Mouse (Mus musculus) midbrain, embryonic 11.5 days (tissue): ENCODE measurements around the gene Lag3. TPM values are rescaled to one million over a fixed set of nuclear protein-coding genes. Genes with fewer than 3 reads are reported as not detected.

Experiments used
- ATAC-seq: fragments of 200-750 bp; cut with Nextera tagmentation; 2 replicates; pipeline ENCODE4 v1.8.0; 2017; ENCODE audit warnings: moderate TSS enrichment, moderate library complexity; ENCODE audit not compliant: low FRiP score
- DNase-seq: peaks from one replicate; pipeline ENCODE4 v3.0.0; 2015; ENCODE audit warnings: low spot score; ENCODE audit errors: missing footprints
- H3K27ac ChIP-seq: fragments of 300-500 bp; sonication (generic); 2 replicates; pipeline ENCODE4 v1.5.1; 2014; ENCODE audit warnings: low read depth, low read length
- H3K27me3 ChIP-seq: fragments of 300-500 bp; sonication (generic); 2 replicates; pipeline ENCODE4 v1.6.1; 2014; ENCODE audit warnings: mild to moderate bottlenecking, low read length, moderate library complexity, mixed read lengths; ENCODE audit not compliant: control insufficient read depth, insufficient read depth
- H3K36me3 ChIP-seq: fragments of 300-500 bp; sonication (generic); 2 replicates; pipeline ENCODE4 v1.6.1; 2014; ENCODE audit warnings: mild to moderate bottlenecking, low read length, moderate library complexity, mixed read lengths; ENCODE audit not compliant: control insufficient read depth, insufficient read depth
- H3K4me1 ChIP-seq: fragments of 300-500 bp; sonication (generic); 2 replicates; pipeline ENCODE4 v1.6.1; 2014; ENCODE audit warnings: low read length; ENCODE audit not compliant: control insufficient read depth, insufficient read depth
- H3K4me2 ChIP-seq: fragments of 300-500 bp; sonication (generic); 2 replicates; pipeline ENCODE4 v1.6.1; 2014; ENCODE audit warnings: mild to moderate bottlenecking, moderate library complexity
- H3K4me3 ChIP-seq: fragments of 300-500 bp; sonication (generic); 2 replicates; pipeline ENCODE4 v1.5.1; 2014; ENCODE audit warnings: low read depth, low read length
- H3K9ac ChIP-seq: fragments of 300-500 bp; sonication (generic); 2 replicates; pipeline ENCODE4 v1.6.1; 2014; ENCODE audit warnings: low read length
- H3K9me3 ChIP-seq: fragments of 300-500 bp; sonication (generic); 2 replicates; pipeline ENCODE4 v1.6.1; 2016; ENCODE audit warnings: low read length; ENCODE audit not compliant: control insufficient read depth
- WGBS: fragments of 180-500 bp; shearing (Covaris S2); extraction: QIAGEN DNeasy Blood & Tissue Kit; methylation state at CpG from one replicate; pipeline ENCODE4 v1.1.7; 2014; 5-methylcytosine and 5-hydroxymethylcytosine counted together
- polyA plus RNA-seq: library from polyadenylated mRNA; unstranded; fragments of >200 nt; fragmentation: Nextera tagmentation; extraction: Ambion mirVana; gene quantifications from 2 replicates; pipeline ENCODE4 v1.2.1, GENCODE M21; 2014

The Lag3 gene
- polyA plus RNA-seq, 1 experiment from 2014 or later = 2.4 TPM

- WGBS = under 1% methylated on average over 60 of the region's 67 CpGs
- Histone ChIP-seq H3K9ac (peak overlapping the region; percentile 97), H3K4me3 (peak overlapping the region; percentile 96), H3K27me3 (no peaks in the 10 kb centered on the region), H3K36me3 (peaks cover 8% of the 10 kb centered on the region; the same call in 1 of the 2 replicates), H3K4me1 (peaks cover 47% of the 10 kb centered on the region), H3K4me2 (peak overlapping the region; percentile 97), H3K27ac (peak overlapping the region; percentile 99), H3K9me3 (no peaks in the 10 kb centered on the region)
- DNase-seq (peak; percentile 100), ATAC-seq (peak; percentile 49)
Observed at GRCm38 (mm10) chr6:124916695-124917517, 5.4 kb upstream of the Lag3 start.

DNA sequence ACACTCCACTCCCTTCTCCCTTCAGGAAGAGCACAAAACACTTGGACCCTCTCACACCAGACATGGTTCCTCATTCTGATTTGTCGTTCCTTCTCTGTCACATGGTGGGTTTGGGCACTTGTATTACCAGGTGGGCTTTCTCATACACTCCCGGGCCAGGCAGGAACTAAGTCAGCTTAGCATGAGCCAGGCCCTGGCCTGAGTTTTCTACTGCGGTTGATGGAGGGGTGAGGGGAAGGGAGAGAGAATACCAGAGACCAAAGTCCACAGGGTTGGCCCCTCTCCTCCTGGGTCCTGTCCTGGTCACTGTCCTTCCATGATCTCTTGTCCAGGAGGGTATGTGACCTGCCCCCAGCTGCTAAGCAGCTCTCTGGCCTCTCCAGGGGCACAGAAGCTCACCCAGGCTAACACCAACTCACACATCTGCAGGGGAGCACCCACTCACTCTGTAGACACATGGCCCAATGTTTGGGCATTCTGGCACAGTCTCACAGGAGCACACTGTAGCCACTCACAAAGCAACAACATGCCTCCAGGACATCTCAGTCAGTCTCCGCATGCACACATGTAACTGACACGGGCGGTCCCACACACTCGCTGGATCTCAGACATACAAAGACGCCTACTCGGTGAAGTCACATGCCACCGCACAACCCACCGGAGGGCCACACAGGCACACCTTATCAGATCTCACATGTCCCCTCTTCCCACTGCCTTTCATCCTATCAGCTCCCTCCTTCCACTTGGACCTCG, 4.6 kb upstream of the Lag3 start:
- 4% methylated on average over 12 of the region's 12 CpGs for WGBS
- Histone ChIP-seq H3K4me3 (peak overlapping the region; percentile 96), H3K4me1 (peaks cover 49% of the 10 kb centered on the region), H3K4me2 (peak overlapping the region; percentile 97), H3K27ac (peak overlapping the region; percentile 99), H3K27me3 (no peaks in the 10 kb centered on the region), H3K9me3 (no peaks in the 10 kb centered on the region), H3K9ac (peak overlapping the region; percentile 97), H3K36me3 (peaks cover 8% of the 10 kb centered on the region; the same call in 1 of the 2 replicates)
- peak; percentile 92 for DNase-seq
- no peak for ATAC-seq

GRCm38 (mm10) chr6:124915160-124915941, 3.8 kb upstream of the Lag3 start:
- Histone ChIP-seq H3K4me3 (peak overlapping the region; percentile 96), H3K36me3 (peaks cover 8% of the 10 kb centered on the region; the same call in 1 of the 2 replicates), H3K9ac (peak overlapping the region; percentile 97), H3K27ac (peak overlapping the region; percentile 99), H3K9me3 (no peaks in the 10 kb centered on the region), H3K4me1 (peaks cover 45% of the 10 kb centered on the region), H3K4me2 (peak overlapping the region; percentile 97), H3K27me3 (peaks cover 5% of the 10 kb centered on the region; the same call in 1 of the 2 replicates)
- DNase-seq = peak; percentile 93
- WGBS = 4% methylated on average over 22 of the region's 22 CpGs
- no peak for ATAC-seq

DNA sequence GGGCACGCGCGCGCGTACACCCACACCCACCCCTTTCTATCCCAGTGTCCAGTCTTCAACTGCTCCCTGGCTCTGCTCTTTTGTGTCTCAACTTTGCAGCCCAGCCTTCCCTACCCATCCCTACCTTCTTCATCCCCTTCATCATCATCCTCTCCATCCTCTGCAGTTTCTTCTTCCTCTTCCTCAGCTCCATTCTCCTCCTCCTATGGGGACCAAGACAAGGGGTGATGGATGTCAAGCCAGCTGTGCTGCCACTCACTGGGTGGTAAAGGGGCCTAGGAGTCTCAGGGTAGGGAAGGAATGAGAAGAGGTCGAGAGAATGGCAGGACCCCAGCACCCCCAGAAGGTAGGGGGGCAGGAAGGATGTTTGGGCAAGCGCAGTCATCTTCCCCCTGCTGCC, 3.0 kb upstream of the Lag3 start:
- peak; percentile 75 for DNase-seq
- peak overlapping the region; percentile 30; the same call in 1 of the 2 replicates for H3K27ac ChIP-seq
- H3K36me3 ChIP-seq = peaks cover 8% of the 10 kb centered on the region; the same call in 1 of the 2 replicates
- H3K4me2 ChIP-seq = peak overlapping the region; percentile 97
- ATAC-seq = no peak
- peak overlapping the region; percentile 97 for H3K9ac ChIP-seq
- 81% methylated on average over 7 of the region's 7 CpGs for WGBS
- 0 out of 2 replicates have a peak overlapping the region, but pooled peaks have one; percentile 96 for H3K4me3 ChIP-seq
- H3K9me3 ChIP-seq = no peaks in the 10 kb centered on the region
- peaks cover 48% of the 10 kb centered on the region for H3K4me1 ChIP-seq
- peaks cover 14% of the 10 kb centered on the region for H3K27me3 ChIP-seq

- peak; percentile 83 for DNase-seq
- Histone ChIP-seq H3K27ac (peak overlapping the region; percentile 30; the same call in 1 of the 2 replicates), H3K9ac (no peak overlapping the region), H3K4me1 (peaks cover 44% of the 10 kb centered on the region), H3K27me3 (peaks cover 14% of the 10 kb centered on the region), H3K4me3 (no peak overlapping the region), H3K9me3 (no peaks in the 10 kb centered on the region), H3K4me2 (no peak overlapping the region), H3K36me3 (peaks cover 8% of the 10 kb centered on the region; the same call in 1 of the 2 replicates)
- WGBS = 53% methylated on average over 14 of the region's 14 CpGs
- no peak for ATAC-seq
Observed at GRCm38 (mm10) chr6:124913721-124914285, 2.3 kb upstream of the Lag3 start.

DNA sequence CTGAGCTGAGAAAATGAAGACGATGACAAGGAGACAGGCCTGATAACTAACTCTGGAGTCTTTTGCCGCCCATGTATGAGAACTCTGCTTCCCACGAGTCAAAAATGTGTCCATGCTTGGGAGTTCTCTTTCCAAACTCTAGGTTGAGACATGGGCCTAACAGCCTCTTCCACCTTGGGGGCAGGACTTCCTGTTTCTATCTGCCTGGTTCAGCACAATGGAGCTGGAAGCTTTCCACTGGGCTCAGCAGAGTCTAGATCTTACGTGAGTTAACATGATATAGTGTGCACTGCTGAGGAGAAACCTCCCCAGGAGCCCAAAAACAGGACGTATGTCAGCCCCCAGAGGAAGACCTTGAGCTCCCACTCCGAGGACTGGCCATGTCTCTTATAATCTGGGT, 1.7 kb upstream of the Lag3 start:
- Histone ChIP-seq H3K9ac (no peak overlapping the region), H3K4me3 (no peak overlapping the region)
- WGBS = 61% methylated on average over 6 of the region's 6 CpGs

GRCm38 (mm10) chr6:124910032-124910431, 1.5 kb downstream of the Lag3 start:
- Histone ChIP-seq H3K9me3 (no peaks in the 10 kb centered on the region), H3K9ac (peak overlapping the region; percentile 48), H3K27me3 (peaks cover 17% of the 10 kb centered on the region), H3K4me1 (peaks cover 30% of the 10 kb centered on the region), H3K36me3 (peaks cover 8% of the 10 kb centered on the region; the same call in 1 of the 2 replicates), H3K27ac (no peak overlapping the region), H3K4me2 (peak overlapping the region; percentile 34), H3K4me3 (peak overlapping the region; percentile 8; the same call in 1 of the 2 replicates)
- ATAC-seq (peak; percentile 26; the same call in 1 of the 2 replicates), DNase-seq (peak; percentile 85)
- 3% methylated on average over 32 of the region's 32 CpGs for WGBS

More for the DNA sequence above, 1.7 kb upstream of the Lag3 start:
- peak; percentile 84 for DNase-seq
- ATAC-seq = no peak
- Histone ChIP-seq H3K9me3 (no peaks in the 10 kb centered on the region), H3K4me1 (peaks cover 38% of the 10 kb centered on the region), H3K27ac (no peak overlapping the region), H3K4me2 (no peak overlapping the region), H3K27me3 (peaks cover 17% of the 10 kb centered on the region), H3K36me3 (peaks cover 8% of the 10 kb centered on the region; the same call in 1 of the 2 replicates)

DNA sequence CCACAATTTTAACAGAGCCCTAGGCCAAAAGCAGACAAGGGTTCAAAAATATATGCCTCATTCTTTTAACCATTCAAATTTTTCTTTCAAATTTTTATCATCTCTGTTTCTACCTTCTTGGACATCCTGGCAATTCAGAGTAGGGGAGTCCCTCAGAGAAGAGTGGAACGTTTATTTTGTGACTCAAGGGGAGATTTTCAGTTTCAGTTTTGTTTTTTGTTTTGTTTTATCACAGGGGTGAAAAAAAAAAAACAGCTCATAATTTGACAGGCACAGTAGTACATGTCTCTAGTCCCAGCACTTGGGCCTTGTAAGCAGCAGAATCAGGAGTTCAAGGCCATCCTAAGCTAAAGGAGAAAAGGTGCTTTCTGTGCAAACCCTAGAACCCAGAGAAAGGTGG, 3.7 kb downstream of the Lag3 start:
- Histone ChIP-seq H3K27ac (no peak overlapping the region), H3K9ac (no peak overlapping the region), H3K4me1 (peaks cover 29% of the 10 kb centered on the region), H3K4me3 (no peak overlapping the region), H3K9me3 (no peaks in the 10 kb centered on the region), H3K36me3 (peaks cover 3% of the 10 kb centered on the region; the same call in 1 of the 2 replicates), H3K4me2 (no peak overlapping the region), H3K27me3 (peaks cover 17% of the 10 kb centered on the region)
- WGBS = 83% methylated on average over 1 of the region's 1 CpGs
- no peak for DNase-seq
- no peak for ATAC-seq
